Mouse (Mus musculus) cerebellum, adult 9-11 months (tissue): ENCODE results near the gene Paqr5.

Source experiments
- DNase-seq: peaks from one replicate; pipeline ENCODE4 v3.0.0; 2022

Paqr5 gene

DNA sequence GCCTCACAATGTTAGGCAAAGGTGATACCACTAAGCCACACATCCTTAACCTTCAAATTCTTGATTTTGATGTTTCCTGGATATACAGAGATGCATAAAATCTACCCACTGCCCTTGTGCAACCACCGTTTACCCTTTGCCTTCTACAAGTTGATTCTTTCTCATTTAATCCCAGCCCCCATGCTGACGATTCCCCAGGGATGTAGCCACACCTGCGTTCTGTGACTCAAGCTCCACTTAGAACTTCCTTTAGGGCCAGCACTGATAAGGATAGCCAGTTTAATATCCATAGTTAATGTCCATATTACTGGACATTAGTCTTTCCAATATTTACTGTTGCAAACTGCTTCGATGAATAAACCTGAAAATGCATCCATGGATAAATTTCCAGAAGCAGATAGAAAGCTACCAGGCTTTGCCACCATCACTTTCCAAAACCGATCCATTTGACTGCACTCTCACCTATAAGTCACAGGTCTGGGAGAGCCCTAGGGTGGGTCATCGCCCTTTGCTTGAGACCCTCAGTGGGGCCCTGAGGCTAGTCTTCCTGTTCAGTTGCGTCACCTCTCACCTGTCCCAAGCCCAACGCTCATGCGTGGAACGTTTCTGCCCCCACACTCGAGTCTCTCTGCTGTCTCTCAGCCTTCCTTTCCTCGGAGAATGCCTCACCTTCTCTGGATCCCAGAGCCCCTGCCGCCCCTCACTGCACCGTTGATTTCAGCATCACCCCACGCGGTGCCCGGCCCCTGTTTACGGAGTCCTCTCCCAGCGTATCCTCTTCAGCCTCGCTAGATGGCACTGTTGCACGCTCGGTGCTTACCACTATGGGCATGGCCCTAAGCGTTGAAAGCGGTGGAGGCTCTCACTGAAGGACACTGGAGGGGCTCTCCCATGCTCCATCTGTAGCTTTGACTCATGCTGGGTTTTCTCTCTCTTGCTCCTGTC lies 79.0 kb downstream of the Paqr5 start:
- DNase-seq = peak; percentile 63

DNA sequence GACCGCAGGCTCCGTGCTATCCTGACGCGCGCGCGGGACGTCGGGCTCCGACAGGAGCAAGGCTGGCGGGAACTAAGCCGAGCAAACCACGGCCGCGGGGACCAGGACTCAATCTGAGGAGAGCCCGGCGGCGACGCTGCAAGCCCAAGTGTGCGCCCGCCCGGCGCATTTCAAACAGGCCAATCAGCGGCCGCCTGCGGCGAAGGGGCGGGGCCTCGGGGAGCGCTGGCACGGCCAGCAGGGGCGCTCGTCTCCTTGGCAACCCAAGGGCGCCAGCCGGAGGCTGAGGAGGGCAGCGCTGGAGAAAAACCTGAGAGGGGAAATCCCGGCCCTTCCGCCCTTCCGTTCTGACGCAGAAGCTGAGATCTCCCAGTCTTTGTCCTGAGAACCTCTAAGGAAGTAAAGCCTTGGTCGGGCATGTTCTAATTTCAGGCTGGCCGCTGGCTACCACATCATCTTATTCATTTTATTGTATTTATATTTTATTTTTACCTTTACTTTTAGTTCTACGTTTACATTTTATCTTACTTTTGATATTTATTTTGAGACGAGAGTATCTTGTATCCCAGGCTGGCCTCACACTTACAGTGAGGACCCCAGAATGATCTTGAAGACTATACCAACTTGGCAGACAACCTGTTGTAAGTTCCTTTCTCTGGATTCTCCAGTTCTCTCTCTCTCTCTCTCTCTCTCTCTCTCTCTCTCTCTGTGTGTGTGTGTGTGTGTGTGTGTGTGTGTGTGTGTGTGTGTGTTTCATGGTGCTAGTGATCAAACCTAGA lies 79.8 kb downstream of the Paqr5 start, which contains the start of gene Kif23:
TSS of gene Kif23 (minus strand) at position 152 of the 779 bp plus-strand sequence.
- peak; percentile 91 for DNase-seq

DNA sequence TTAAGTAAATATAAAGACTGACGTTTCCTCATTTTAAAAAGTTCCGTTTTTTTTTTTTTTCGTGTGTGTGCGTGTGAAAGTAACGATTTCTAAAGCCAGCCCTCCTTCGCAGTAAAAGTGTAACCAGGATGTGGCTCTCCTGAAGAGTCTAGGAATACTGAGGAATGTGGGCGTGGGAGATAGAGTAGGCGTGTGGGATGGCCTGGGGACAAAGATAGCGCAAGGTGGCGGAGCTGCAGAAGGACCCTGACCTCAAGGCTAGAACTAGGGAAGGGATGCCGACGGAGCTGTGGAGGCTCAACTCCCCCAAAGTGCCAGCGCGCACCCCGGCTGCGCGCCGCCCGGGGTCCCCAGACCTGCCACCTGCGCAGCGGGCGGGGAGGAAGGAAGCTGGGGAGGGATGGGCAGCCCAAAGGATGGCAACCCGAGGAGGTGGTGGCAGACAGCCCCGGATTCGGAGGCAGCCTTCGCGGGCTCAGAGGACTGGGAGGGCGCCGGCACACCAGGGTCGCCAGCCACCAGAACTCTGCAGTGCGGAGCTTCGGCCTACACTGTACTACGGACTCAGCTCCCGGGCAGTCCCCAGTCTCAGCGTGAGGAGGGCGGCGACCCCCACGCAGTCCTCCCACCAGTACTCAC lies 80.6 kb downstream of the Paqr5 start:
- no peak for DNase-seq

DNA sequence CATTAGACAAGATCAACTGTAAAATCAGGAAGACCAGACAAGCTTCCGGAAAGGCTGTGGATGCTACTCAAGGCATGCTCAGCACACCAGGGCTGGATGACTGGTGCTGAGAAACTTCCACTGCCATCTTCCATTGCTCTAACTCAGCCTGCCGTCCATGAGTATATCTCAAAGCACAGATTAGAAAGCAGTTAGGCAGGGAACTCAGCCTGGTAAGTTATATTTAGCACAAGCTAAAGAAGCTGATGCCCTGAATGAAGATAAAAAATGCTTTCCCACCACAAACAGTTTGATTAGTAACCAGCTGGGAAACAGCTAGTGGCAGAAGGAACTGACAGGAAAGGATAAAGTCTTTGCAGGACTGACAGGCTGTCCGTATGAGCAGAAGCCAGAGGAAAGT lies 85.6 kb downstream of the Paqr5 start:
- DNase-seq = no peak

DNA sequence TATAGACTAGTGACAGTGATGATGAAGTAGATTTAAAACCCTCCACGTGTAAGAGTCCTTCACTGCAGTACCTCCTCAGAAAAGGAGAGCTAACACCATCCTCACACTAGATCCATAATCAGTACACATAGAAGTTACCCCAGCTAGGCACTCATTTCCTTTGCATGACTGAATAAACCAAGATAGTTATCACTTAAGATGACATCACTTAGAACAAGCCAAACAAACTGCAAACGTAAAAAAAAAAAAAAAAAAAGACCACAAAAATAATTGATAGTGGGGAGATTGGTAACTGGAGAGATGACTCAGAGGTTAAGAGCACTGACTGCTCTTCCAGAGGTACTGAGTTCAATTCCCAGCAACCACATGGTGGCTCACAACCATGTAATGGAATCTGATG lies 93.3 kb downstream of the Paqr5 start:
- no peak for DNase-seq

DNA sequence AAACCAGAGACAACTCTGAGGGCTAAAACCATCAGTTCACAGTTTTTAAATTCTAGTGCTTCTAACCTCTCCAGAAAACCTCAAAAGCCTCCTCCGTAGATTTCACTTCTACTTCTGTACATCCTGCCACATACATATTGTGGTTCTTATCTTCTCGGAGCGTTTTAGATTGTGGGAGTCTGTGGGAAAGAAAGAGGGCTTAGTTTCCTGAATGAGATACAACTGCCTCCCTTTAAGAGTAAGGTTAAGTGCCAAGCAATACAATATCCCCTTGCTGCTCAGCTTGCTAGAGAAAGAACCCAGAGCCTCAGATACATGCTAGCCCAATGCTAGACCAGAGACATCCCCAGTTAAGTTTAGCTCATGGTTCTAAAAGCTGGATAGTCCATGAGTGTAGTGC lies 94.6 kb downstream of the Paqr5 start:
- no peak for DNase-seq

DNA sequence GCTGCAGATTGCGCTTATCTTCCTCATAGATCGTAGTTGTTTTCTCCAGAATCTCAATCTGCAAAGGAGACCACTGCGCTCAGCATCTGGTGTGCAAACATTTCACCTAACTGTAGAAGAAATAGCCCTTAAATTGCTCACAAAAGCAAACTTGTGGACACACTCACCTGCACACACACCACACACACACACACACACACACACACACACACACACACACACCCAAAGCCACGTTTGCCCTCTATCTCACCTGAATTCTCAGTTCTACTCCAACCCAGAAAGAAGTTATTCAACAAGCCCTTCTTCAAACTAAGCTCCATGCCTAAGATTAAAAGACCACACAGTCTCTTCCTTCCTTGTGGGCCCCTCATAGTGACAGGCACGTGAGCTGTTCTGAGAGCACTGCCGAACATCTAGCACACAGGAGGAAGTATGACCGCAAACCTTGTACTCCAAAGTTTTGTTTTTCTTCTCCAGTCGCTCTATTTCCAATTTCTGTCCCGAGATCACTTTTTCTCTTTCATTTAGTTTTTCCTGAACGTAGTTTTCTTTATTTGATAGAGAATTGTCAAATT lies 101.5 kb downstream of the Paqr5 start:
- no peak for DNase-seq

DNA sequence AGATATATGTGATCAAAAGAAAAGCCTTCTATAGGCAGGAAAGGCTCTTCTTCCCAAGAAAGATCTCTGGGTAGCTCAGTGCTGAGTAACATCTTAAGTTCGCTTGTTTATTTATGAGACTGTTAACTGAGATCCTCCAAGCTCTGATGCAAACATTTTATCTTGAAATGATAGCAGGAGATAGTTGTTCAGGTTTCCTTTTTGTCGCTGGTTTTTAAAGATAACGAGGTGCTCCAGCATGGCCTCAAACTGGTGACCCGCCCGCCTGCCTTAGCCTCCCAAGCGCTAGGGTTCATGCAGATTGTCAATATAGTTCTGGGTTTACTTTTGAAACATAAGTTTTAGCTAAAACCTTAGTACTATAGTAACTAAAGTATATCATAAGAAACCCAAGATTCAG lies 106.3 kb downstream of the Paqr5 start:
- no peak for DNase-seq

DNA sequence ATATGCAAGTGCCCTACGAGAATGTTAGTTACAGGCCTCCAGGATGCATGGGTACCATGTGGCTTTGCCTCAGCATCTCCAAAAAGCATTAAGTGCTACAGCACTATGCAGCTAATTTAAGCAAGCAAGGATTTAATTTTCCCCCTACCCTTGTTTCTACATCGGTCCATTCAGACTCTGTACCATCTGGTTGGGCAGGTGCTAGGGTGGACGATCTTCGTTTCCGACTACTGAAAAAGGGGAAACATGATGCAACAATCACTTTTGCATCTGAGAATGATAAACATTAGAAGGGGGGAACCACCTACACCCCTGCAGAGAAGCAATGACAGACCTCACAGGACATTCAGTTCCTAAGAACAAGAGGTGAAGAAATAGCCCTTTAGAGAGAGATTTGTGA lies 107.2 kb downstream of the Paqr5 start:
- DNase-seq = no peak

DNA sequence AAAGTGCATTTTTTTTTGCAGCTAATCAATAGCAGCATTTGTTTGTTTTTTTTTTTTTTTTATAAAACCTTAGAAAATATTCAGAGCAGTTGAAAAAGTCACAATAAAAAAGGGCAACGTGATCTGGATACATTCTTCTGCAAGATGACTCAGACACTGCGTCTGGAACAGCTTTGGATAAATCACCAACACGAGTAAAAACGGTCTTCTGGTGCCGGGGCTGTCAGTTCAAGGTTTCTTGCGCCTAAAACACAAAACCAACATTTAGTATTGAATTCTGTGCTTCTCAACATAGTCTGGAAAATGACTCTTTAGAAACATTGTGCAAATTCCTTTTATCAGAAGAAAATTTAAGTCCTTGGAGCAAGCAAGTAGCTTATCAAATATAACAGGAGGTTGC lies 109.2 kb downstream of the Paqr5 start:
- no peak for DNase-seq

DNA sequence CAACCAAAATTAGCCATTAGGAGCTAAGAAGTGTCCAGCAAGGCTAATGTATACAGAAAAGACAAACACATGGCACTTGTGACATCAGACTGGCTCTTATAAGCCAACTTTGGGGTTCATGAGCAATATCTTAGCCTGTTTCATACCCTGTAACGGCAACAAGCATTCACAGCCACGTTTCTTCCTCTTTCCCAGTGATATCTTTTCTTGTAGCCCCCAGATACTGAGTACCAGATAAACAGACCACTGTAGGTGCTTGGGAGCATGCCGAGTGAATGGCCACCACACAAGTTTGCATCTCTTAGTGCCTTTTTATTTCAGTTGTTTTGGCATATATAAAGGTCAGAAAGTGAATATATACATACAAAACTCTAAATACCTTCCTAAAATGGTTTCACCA lies 109.7 kb downstream of the Paqr5 start:
- DNase-seq = no peak

DNA sequence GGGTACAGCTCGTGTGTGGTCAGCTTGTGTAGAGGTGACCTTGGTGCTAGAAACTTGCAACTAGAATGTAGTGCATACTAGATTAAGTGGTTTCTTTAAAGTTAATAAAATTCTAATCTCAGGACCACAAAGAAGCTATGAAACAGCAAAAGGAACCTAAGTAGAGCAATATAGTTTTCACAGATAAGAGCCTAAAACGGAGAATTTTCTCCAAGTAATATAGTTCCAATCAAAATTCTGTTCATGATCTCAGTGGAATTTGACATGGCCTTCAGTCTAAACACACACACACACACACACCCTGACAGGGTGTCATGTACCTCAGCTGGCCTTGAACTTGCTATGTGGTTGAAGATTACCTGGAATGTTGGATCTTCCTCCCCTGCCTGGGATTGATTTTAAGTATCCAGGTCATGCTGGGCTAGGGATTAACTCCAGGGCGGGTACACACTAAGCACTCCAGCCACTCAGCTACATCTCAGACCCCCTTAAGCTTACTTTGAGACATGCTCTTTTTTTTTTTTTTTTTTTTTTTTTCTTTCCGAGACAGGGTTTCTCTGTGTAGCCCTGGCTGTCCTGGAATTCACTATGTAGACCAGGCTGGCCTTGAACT lies 111.2 kb downstream of the Paqr5 start:
- DNase-seq = no peak

DNA sequence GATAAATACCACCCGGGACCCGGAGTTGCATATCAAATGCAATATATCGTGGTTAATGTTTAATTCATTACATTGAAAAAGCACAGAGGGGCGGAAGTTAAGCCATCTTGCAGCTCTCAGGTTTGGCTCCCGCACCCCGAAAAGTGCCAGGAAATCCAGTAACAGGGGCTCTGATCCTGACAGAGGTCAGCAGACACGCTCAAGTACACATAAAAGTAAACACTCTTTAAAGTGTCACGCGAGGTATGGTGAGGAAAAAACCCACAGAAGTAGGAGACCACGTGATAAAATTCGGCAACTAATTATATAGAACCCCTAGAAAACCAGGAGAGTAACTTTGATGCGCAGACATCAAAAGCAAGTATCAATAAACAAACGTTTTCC lies 111.7 kb downstream of the Paqr5 start:
- DNase-seq = no peak

DNA sequence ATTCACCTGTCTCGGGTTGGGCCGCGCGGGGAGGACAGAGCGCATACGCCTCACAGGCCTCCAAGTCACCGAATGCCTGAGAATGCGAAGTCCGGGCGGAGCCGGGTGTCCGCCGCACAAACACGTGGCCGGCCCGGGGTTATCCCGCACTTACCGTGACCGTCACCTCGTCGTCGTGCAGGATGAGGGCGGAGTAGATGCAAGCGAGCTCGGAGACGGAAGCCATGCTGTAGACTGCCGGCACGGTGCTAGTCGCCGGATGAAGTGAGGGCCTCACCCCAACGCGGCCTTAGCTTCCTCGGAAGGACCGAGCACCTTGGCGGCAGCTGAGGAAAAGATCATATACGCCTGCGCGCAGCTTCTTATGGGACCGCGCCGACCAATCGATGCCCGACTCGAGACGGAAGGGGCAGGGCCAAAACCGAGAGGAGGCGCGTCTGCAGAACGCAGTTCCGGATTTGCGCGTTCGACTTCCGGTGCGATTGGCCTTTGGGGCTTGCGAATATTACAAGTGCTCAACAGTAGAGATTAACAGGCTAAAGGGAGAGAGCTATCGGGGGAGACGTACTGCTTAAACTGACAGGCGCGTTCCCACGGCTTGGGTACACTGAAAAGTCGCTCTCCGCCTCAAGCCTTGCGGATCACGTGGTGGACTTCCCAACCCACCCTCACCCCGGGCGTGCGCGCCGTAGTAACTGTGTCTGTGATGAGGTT lies 112.3 kb downstream of the Paqr5 start, which contains the start of gene Rplp1:
TSS of gene Rplp1 (minus strand) at position 340 of the 714 bp plus-strand sequence.
- DNase-seq = peak; percentile 97

DNA sequence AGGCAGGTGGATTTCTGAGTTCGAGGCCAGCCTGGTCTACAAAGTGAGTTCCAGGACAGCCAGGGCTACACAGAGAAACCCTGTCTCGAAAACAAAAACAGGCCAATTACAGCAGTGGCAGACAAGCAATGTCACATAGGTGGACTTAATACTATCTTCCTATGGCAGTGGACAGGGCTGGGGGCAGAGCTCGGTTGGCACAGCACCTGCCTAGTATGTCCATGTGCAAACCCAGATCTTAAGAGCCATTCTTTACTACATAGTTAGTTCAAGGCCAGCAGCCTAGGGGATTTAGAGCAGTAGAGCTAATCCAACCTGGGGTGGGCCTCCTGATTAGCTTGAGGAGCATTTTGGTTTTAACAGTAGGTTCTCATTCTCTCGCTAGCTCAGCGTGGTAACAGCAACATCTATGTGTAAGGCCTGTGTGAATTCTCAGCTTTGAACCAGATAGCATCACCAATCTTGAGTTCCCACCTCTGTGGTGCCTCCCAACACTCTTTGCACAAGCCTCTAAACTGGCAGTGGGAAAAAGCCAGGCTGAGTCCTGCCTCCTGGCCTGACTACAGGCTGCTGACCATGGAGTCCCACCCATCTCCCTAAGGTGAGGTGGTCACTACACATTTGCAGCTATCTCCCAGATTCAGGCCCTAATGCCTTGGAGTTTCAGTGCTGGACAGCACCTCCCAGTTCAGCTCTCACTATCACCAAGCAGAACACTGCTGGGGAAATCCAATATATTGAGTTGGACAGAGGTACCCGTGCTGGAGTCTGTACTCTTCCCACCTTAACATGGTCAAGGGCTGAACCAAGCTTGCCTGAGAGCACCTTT lies 115.1 kb downstream of the Paqr5 start:
- DNase-seq = no peak

DNA sequence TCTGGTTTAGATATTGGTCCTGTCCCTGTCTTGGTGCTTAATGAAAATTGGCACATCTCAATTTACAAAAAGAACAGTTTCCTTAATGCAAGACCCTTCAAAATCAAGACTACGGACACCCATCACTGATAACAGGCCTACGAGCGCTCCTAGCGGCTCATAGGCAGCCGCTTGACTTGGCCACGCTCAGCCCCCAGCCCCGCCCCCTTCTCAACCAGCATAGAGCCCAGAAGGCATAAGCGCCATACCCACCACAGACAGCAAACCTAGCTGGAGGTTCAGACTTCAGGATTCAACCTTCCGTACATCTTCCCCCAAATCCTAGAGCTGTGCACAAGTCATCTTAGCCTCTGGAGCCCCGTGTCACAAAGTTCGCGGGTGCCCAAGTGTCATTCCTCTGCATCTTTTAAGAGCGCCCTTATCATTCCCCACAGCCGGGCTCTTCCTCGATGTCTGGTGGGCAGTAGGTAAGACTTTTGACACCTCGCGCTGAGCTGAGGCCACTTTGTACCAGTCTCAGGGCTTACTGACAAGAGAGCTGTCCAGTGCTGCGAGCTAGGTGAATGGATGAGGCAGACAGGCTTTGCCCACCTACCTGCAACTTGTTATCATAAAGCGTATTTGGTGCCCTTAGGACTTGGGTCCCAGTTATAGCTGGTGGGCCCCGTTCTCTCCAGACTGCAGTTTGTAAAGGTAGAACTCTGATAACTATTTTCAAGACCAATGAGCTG lies 116.0 kb downstream of the Paqr5 start:
- DNase-seq = no peak

DNA sequence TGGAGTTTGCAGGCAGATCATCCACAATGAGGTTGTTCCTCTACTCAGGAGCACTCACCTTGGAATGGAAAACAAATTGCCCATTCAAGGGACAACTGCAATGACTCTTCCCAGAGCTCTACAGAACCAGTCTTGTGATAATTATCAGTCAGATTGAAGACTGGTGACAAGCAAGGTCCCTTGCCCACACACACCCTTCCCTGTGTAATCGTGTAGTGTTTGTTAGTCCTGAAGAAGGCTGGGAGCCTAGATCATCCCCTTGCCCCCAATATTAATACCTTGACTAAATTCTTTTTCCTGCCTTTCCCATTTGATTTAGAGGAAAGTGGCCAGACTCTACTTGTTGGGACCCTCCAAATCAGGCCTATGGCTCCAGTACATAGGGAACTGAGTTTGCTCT lies 117.0 kb downstream of the Paqr5 start:
- DNase-seq = no peak

DNA sequence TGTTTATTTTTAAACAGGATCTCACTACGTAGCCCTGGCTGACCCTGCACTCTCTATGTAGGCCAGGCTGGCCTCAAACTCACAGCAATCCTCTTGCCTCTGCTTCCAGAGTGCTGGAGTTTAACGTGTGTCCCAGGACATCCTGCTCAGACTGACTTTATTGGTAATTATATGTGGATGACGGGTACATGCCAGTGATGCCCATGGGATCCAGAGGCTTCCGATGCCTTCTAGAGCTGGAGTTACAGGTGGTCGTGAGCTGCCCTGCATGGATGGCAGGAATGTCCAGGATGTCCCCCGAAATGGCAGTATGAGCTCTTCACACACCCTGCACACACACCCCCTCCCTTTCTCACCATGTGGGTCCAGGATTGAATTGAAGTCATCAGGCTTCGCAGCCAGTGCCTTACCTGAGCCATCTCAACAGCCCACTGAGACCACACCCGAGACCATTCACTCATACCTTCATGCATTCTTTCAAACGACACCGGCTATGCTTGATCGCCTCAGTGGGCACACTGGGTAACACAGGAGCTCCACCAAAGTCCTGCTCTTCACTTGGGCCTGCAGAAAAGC lies 117.7 kb downstream of the Paqr5 start:
- no peak for DNase-seq

DNA sequence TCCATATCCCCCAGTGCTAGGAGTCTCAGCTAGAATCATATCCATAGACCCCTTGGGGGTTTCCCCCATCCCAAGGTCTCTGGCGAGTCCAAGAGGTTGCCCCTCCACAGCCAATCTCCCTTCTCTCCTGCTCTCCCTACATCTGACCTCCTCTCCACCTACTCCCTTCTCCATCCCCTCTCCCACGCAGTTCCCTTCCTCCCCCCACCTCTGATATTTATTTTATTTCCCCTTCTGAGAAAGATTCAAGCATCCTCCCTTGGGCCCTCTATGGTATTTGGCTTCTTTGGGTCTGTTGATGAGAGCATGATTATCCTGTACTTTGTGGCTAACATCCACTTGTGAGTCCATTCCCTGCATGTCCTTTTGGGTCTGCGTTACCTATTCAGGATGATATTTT lies 118.3 kb downstream of the Paqr5 start:
- DNase-seq = no peak
